Mouse (Mus musculus) embryonic facial prominence, embryonic 14.5 days (tissue): ENCODE measurements at regions not wholly inside any gene's neighbourhood (a gene's known extent, or its start where the extent isn't known, plus 50 kb on each side); places are given as distances from the start of the nearest gene placed in this dataset.

Experiments
- ATAC-seq: fragments of 200-750 bp; cut with Nextera tagmentation; 2 replicates; pipeline ENCODE4 v1.8.0; 2017; ENCODE audit warnings: low read depth, moderate number of reproducible peaks, moderate TSS enrichment
- DNase-seq: peaks from one replicate; pipeline ENCODE4 v3.0.0-alpha.2; 2015; ENCODE audit warnings: low spot score
- H3K27ac ChIP-seq: fragments of 300-500 bp; sonication (generic); replicated peaks from 2 replicates; pipeline ENCODE4 v1.5.1; 2014; ENCODE audit warnings: low read depth, mild to moderate bottlenecking, low read length, moderate library complexity
- H3K27me3 ChIP-seq: fragments of 300-500 bp; sonication (generic); replicated peaks from 2 replicates; pipeline ENCODE4 v1.6.1; 2014; ENCODE audit warnings: low read length; ENCODE audit not compliant: control insufficient read depth, insufficient read depth
- H3K36me3 ChIP-seq: fragments of 300-500 bp; sonication (generic); 2 replicates; pipeline ENCODE4 v1.6.1; 2014; ENCODE audit warnings: low read length, mixed read lengths; ENCODE audit not compliant: control insufficient read depth, insufficient read depth
- H3K4me1 ChIP-seq: fragments of 300-500 bp; sonication (generic); 2 replicates; pipeline ENCODE4 v1.6.1; 2014; ENCODE audit warnings: antibody characterized with exemption, low read length; ENCODE audit not compliant: control insufficient read depth, insufficient read depth
- H3K4me2 ChIP-seq: fragments of 300-500 bp; sonication (generic); 2 replicates; pipeline ENCODE4 v1.6.1; 2014; ENCODE audit warnings: low read depth, mild to moderate bottlenecking, low read length, moderate library complexity, mixed read lengths
- H3K4me3 ChIP-seq: fragments of 300-500 bp; sonication (generic); 2 replicates; pipeline ENCODE4 v1.5.1; 2014; ENCODE audit warnings: low read depth, mild to moderate bottlenecking, low read length
- H3K9ac ChIP-seq: fragments of 300-500 bp; sonication (generic); 2 replicates; pipeline ENCODE4 v1.6.1; 2014; ENCODE audit warnings: low read depth, mild to moderate bottlenecking, low read length, moderate library complexity, mixed read lengths
- H3K9me3 ChIP-seq: fragments of 300-500 bp; sonication (generic); 2 replicates; pipeline ENCODE4 v1.6.1; 2016; ENCODE audit warnings: low read length; ENCODE audit not compliant: control insufficient read depth
- WGBS: fragments of 180-500 bp; shearing (Covaris S2); extraction: QIAGEN DNeasy Blood & Tissue Kit; methylation state at CpG from one replicate; pipeline ENCODE4 v1.1.7; 2014; 5-methylcytosine and 5-hydroxymethylcytosine counted together

DNA sequence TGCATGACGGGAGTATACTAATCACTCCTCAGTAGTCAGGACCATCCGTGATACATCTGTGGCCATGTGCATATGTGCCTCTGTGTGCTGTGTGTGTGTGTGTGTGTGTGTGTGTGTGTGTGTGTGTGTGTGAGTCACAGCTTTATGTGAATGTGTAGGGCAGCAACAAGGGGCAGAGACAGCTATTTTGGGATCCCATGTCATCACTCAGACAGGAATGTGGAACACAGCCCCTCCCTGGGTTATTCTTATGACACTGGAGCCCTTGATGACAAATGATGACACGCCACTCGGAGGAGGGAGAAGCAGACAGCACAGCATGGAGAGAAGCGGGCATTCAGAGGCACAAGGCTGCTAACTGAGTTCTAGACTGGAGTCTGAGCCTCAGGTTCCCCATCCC, 64.4 kb upstream of the Zfp536 start:
- ATAC-seq = no peak
- peak; percentile 48 for DNase-seq
- Histone ChIP-seq H3K27ac (no peak overlapping the region), H3K4me1 (peaks cover 8% of the 10 kb centered on the region), H3K4me3 (no peak overlapping the region), H3K4me2 (no peak overlapping the region), H3K9me3 (no peaks in the 10 kb centered on the region), H3K36me3 (no peaks in the 10 kb centered on the region), H3K27me3 (no peaks in the 10 kb centered on the region), H3K9ac (no peak overlapping the region)
- 59% methylated on average over 5 of the region's 5 CpGs for WGBS

DNA sequence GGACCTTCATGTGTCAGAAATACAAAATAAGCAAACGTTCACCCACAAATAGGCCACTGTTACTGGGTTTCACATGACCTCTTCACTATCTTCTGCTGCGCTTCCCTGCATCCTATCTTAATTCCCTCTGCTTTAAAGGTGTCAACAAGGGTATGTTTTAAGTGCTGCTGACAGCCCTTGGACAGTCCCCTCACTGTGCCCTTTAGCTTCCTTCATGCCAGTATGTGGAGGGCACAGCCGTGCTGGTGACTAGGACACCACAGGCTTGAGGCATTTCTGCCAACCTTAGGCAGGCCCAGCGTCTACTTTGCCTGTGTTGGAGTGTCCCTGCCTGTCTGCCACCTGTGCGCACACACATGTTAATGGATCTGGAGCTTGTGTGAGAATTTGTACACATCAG, 63.9 kb upstream of the Zfp536 start:
- Histone ChIP-seq H3K27ac (no peak overlapping the region), H3K4me3 (no peak overlapping the region), H3K36me3 (no peaks in the 10 kb centered on the region), H3K4me1 (peaks cover 5% of the 10 kb centered on the region), H3K9ac (no peak overlapping the region), H3K9me3 (no peaks in the 10 kb centered on the region), H3K4me2 (no peak overlapping the region), H3K27me3 (no peaks in the 10 kb centered on the region)
- 84% methylated on average over 5 of the region's 5 CpGs for WGBS
- ATAC-seq = no peak
- no peak for DNase-seq

DNA sequence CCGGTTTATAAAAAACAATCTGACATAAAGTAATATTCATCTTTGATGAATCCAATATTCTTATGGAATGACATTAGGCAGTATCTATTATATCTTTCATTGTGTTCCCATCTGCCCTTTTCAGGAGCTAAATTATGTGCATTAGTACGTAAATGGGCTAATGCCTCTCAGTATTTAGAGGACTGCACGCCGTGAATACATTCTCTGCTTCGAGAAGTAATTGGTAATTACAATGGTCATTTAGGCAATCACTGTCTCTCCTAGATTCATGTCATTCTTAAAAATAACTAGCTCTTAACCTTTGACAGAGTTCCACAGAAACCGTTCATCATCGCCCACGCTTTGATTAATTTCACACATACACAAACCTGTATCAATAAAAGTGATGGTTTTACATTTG, 60.0 kb upstream of the Zfp536 start:
- ATAC-seq = no peak
- H3K4me1 ChIP-seq = no peaks in the 10 kb centered on the region
- no peak overlapping the region for H3K4me2 ChIP-seq
- H3K27me3 ChIP-seq = no peaks in the 10 kb centered on the region
- no peaks in the 10 kb centered on the region for H3K36me3 ChIP-seq
- H3K4me3 ChIP-seq = no peak overlapping the region
- no peak overlapping the region for H3K27ac ChIP-seq
- H3K9ac ChIP-seq = no peak overlapping the region
- no peak for DNase-seq
- H3K9me3 ChIP-seq = no peaks in the 10 kb centered on the region
- WGBS = 62% methylated on average over 8 of the region's 8 CpGs

DNA sequence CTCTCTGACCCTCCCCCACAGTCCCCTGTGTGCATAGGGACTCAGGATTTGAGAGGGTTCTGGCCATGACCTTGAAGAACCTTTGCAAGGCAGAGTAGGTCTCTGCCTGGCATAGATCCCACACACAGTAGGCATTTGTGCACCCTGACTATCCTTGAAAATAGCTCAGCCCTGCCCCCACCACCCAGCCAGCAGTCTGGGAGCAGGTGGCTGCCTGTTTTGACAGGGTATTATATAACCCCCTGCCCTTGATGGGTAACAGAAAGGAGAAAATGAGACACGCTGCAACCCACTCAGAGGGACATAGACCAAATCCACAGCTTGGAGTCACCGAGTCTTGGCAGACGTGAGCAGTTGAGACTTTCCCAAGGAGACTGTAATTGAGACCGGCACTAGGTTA, 58.9 kb upstream of the Zfp536 start:
- H3K27ac ChIP-seq = no peak overlapping the region
- H3K27me3 ChIP-seq = no peaks in the 10 kb centered on the region
- H3K9ac ChIP-seq = no peak overlapping the region
- H3K36me3 ChIP-seq = no peaks in the 10 kb centered on the region
- ATAC-seq (peak; percentile 53; the same call in 1 of the 2 replicates), DNase-seq (no peak)
- H3K9me3 ChIP-seq = no peaks in the 10 kb centered on the region
- 36% methylated on average over 4 of the region's 4 CpGs for WGBS
- H3K4me1 ChIP-seq = no peaks in the 10 kb centered on the region
- no peak overlapping the region for H3K4me3 ChIP-seq
- no peak overlapping the region for H3K4me2 ChIP-seq

DNA sequence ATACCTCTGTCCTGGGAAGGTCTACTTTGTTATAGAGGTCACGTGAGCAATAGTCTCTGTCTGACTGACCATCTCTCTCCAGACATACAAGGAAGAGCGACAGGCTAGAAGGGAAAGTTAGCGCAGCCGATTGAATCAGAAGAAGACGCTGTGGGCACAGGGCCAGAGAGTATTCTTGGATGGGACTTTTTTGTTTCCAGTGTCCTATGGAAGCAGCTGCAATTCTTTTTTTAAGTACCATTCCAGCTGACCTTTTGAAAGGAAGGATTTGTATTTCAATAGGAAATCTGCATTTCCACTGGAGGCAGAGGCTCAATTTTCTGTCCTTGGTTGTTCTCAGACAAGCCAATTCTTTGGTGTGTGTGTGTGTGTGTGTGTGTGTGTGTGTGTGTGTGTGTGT, 52.3 kb upstream of the Zfp536 start:
- WGBS = 72% methylated on average over 5 of the region's 5 CpGs
- H3K4me2 ChIP-seq = no peak overlapping the region

More for the DNA sequence above, 52.3 kb upstream of the Zfp536 start:
- DNase-seq = no peak
- no peaks in the 10 kb centered on the region for H3K36me3 ChIP-seq
- no peaks in the 10 kb centered on the region for H3K9me3 ChIP-seq
- no peak for ATAC-seq
- H3K4me1 ChIP-seq = no peaks in the 10 kb centered on the region
- H3K4me3 ChIP-seq = no peak overlapping the region
- no peaks in the 10 kb centered on the region for H3K27me3 ChIP-seq
- no peak overlapping the region for H3K9ac ChIP-seq
- no peak overlapping the region for H3K27ac ChIP-seq
